Mouse (Mus musculus) frontal cortex, postnatal 14 days (tissue): ENCODE measurements around the gene Nxpe3.

ENCODE experiments used
- DNase-seq, 2 experiments: peaks; one replicate each; pipeline ENCODE4 v3.0.0; 2022; ENCODE audit warnings: low spot score in 2 of 2

Nxpe3 gene

GRCm38 (mm10) chr16:55809779-55810514, 85.1 kb downstream of the Nxpe3 start:
- no peak for DNase-seq

- DNase-seq: no peak
These were observed 85.7 kb downstream of the Nxpe3 start for GRCm38 (mm10) chr16:55809345-55809744.

- DNase-seq: no peak
These were observed 87.6 kb downstream of the Nxpe3 start for GRCm38 (mm10) chr16:55807505-55807932.

GRCm38 (mm10) chr16:55804799-55805198, 90.3 kb downstream of the Nxpe3 start:
- no peak for DNase-seq

- no peak for DNase-seq
These were observed 93.5 kb downstream of the Nxpe3 start for GRCm38 (mm10) chr16:55801629-55802028.

GRCm38 (mm10) chr16:55798845-55799244, 96.2 kb downstream of the Nxpe3 start:
- no peak for DNase-seq

- DNase-seq: no peak
These were observed 104.8 kb downstream of the Nxpe3 start for GRCm38 (mm10) chr16:55790326-55790725.
